Mouse (Mus musculus): Measurements from ENCODE around the gene Elmo2.

The Elmo2 gene

DNA sequence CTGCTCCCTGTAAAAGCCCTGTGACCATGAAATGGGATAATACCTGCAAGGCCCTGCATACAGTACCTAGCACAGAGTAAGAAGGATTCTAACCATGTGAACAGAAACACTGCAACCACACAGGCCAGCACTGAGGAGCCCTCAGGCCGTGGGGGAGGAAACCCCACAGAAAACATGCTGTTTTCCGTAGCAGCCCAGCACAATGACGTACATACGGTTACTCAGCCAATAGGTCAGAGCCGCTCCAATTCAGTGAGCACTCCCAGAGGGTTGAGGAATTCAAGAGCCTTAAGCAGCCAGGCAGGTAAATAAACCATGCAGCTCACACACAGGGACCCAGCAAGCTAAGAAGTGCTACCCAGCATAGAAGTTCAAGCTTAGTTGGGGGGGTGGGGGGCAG lies 2.4 kb downstream of the Elmo2 start:
- DNase-seq (ENCODE audit: low spot score in 2 of 2), result no peak

DNA sequence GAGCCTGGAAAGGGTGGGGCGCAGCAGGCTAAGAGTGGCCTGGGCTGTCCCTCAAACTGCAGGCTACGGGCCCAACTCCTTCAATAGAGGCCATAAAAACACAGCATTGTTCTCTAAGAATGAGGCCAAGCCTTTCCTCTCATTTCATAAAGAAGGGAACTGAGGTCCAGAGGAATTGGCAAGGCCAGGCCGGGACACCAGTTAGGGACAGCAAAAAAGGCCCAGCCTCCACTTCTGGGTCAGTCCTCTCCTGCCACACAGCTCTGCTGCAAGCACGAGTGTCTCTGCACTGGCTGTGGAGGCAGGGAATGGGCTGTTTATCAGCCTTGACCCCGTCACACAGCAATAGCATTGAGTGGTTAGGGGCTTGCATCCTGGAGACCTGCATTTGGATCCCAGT lies 2.8 kb downstream of the Elmo2 start:
- DNase-seq (ENCODE audit: low spot score in 2 of 2), result no peak

DNA sequence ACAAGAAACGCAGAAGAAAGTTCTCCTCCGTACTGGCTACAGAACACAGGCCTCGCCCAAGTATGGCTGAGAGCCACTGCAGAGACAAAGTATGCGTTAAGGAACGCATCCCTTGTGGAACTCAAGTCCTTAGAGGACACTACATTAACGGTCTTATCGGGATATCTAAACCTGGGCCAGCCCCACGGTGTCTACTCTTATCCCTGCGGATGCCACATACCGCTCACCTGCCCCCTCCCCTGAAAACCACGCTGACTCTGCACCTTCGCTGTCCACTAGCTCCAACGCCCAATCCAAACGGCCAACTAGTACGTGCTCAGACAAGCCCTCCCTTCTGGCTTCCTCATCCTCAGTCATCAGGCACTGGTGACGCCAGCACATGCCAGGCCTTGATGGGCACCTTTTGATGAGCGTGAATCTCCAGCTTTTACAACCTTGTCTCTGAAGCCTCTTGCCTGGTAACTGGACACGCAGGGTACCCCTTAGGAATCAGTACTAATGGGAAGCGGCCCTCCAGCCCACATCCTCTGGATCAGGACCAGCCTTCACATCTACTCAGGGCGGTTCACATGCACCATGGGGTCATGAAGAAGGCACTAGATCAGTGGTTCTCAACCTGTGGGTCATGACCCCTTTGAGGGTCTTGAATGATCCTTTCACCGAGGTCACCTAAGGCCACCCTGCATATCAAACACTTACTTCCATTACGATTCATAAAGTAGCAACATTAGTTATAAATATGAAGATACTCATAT lies 4.1 kb downstream of the Elmo2 start:
- no peak for DNase-seq (ENCODE audit: low spot score in 2 of 2)

DNA sequence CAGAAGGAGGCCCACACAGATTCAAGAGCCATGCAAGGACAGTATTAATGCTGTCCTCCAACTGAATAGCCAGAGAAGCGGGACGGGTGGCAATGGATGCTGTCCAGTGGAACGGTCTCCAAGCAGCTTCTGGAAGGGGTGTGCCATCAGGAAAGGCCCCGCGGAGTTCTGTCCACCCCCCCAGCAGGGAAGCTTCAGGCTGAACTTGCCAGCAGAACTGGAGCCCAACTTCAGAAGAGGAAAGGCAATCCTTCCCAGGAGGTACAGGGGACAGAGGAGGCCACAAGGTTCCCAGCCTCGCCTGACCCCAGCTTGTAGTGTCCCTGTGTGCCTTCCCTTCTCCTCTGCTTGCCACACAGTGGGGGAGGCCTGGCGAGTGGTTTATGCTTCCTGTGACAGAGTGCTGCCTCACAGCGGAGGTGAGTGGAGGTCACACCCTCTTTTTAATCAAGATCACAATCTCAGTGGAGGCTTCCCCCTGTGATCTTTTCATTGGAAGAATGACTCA lies 4.8 kb downstream of the Elmo2 start:
- no peak for DNase-seq (ENCODE audit: low spot score in 2 of 2)

DNA sequence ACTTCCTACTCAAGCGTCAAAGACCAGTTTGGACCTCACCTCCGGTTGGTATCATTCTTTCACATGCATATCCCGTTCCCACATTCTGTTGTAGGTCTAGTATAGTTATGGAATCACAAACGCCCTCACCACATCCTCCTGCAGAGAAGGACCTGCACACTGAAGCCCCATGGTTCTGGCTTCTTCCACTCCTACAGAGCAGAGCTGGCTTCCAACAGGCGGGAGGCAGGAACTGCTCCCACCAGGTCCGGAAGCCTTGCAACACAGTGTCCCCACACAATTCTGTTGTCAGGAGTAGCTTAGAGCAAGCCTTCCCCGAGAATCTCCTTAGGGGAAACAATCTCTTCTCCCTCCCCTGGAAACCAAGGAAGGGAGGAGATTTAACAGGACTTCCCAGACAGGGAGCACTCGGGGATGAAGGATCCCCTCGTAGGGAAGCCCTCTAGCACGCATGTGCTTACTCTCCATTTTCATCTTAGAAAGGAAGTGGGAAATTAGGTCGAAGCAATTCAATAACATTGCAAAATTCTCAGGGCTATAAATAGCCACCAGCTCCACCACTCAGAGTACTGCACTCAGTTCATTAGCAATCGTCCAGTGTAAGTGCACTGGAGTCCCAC lies 5.6 kb downstream of the Elmo2 start:
- peak in 1 of 2 experiments; percentile 75 for DNase-seq (ENCODE audit: low spot score in 2 of 2)

DNA sequence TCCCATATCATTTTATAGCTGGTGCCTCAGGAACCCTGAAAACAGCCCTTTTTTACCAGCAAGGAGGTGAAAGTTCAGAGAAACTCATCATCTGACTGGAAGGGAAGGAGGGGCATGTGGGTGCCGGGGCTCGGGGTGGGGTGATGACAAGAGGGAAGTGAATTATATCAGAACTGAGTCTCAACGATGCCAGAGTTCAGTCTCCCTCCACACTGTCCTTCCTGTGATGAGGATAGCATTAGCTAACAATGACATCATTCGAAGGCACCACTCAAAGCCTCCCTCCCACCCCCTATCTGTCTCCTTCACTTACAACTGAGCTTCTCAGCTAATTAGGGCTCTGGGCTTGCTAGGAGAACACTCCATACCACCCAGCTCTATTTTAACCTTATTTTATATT lies 6.8 kb downstream of the Elmo2 start:
- DNase-seq (ENCODE audit: low spot score in 2 of 2), result no peak

DNA sequence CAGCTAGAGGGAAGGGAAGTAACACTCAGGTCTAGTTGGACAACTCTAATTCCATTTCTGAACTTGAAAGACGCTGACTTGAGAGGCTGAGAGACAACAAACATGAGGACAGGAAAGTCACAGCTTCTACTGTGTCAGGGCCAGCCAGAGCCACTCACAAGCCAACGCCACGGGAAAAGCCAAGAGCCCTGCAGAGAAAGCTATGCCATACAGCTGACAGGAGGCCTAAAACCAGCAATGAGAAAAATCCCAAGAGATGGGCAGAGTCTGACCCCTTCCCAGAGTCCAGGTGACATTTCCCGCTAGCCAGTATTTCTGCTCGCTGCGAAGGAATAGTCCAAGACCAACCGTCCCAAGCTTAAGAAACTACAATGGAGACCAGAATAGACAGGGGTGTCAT lies 7.3 kb downstream of the Elmo2 start:
- no peak for DNase-seq (ENCODE audit: low spot score in 2 of 2)

DNA sequence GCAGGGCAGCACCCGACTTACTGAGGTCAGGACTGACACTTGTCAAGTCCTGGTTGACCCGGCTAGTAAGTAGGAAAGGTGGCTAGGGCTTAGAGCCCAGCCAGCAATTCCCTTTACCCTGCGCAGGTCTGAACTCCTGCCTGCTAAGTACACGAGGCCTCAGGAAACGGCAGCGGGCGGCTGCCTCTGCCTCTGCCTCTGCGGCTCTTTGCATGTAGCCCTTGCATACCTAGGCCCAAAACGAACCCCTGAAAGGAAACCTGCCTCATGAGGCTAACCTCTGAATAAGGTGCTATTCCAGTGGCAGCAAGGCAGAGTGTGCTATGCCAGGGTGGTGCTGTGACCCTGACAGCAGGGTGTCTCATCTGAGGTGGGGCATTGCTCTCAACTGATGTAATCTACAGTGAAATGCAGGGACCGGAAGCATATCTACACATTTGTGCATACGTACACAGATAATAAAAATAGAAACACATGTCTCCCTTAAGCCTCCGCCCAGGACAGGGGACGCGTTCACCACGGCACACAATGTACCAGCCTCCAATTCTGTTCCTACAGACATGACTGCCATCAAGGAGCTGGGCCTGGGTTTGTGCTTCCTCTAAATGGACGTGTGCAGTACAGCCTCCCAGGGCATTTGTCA lies 8.5 kb downstream of the Elmo2 start:
- DNase-seq (ENCODE audit: low spot score in 2 of 2), result no peak

DNA sequence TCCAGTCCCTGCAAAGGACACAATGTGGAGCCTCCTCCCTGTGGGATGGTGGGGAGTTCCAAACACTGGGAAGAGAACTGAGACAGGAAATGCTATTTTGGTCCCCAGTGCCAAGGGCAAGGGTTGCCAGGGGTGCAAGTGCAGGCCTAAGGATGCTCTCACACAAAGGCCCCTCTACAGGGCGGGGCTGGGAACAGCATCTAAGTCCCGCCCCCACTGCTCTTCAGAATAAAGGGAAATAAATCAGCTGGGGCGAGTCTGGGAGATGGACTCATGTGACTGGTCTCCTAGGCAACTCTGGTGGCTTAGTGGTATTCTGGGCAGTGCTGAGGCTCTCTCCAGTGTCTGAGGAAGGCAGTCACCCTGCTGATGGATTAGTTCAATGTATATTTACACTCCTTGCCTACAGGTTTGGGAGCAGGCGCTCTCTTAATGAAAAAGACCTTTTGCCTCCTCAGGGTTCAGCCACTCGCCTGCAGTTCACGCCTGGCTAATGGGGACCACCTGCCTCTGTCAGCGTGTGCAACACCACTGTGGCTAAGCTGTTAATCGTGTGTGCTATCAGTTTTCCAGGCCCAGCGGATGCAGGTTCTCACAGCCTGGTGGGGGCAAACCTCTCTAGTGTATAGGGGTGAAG lies 9.3 kb downstream of the Elmo2 start:
- peak; percentile 76 to 84 for DNase-seq (ENCODE audit: low spot score in 2 of 2)

DNA sequence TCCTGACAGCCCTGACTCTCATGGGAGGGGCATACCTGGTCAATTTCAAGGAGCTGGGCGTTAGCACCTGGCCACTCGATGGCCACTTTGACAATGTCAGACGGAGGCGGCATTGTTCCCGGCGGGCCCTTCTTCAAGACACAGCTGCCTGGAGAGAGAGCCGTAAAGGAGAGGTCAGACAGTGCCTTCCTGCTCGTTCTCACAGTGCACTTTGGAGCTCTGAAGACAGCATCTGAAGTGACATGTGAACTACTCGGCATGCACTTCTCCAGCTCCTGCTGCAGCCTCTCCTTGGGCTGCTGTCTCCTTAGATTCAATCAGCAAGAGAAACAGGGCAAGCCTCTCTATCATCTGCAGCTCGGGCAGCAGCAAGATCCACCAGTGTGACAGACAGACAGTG lies 10.1 kb downstream of the Elmo2 start:
- DNase-seq (ENCODE audit: low spot score in 2 of 2), result no peak

DNA sequence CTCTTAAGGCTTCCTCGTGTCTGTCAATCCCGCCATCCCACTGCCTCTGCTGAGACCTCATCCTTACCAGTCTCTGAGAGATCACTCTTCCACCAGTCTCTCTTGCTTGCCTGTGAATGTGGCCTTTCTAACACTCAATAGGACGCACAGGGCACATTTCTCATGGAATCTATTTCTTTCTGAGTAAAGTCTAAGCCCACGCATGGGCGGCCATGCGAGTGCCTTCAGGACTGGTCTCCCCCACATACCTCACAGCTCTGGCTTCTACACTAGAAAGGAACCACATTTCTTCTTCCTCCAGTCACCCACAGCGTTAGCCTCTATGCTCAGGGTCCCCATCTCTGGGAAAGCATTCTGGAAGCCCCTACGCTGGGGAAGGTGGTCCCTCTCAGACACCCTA lies 12.1 kb downstream of the Elmo2 start:
- DNase-seq (ENCODE audit: low spot score in 2 of 2), result no peak

DNA sequence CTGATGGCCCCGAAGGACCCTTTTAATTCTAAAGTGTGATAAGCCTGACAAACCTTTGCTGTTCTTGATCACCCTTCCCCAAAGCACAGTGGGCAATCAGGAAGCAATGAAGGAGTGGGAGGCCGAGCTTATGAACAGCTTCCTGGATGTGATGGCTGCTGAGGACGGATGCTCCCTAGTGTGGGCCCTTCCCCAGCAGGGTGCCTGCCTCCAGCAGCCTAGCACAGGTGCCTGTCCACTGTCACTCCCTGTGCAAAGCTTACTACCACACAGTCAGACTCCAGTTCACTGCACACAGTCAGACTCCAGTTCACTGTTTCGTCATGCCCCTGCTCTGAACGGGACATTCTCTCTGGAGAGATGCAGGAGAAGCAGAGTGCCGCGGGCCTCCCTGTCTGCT lies 13.9 kb downstream of the Elmo2 start:
- DNase-seq (ENCODE audit: low spot score in 2 of 2), result no peak

DNA sequence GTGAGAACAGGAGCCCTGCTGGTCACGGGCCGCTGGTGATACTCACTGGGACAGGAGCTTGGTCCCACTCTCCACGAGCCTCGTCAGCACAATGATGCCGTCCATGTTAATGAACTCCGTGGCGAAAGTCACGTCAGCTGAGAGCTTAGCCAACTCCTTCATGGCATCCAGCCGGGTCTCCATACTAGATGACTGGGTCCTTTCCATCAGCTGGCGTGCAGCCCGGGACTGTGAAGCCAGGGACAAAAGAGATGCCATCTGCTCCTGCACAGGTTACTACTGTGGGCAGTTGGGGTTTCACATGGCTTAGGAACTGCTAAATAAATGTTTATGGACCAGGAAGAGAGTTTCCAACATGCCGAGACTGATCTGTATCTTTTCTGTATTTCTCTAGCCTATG lies 14.7 kb downstream of the Elmo2 start:
- DNase-seq (ENCODE audit: low spot score in 2 of 2), result no peak

DNA sequence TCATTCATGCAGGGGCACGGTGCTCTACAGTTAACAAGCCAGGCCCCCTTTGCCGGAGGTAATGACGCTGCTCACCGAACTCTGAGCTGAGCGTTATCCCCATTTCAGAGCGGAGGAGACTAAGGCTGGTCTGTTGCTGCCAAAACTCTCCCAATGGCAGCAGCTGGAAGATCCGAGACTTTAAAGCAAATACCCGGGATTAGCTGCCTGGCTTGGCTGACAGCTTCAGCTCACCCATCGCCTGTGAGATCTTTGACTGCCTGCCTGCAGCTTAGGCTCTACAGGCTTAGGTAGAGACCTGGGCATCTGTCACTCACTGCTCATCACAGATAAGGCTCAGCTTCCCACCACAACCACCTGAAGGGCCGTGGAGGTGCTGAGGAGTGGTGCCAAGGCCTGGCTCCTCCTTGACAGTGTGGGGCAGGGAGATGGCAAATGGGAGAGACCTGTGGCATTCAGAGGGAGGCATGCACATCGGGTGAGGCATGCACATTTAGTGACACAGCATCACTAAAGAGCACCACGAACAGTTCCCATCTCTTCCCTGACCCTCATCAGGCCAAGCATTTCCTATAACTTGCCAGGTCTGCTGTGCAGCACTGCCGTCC lies 15.4 kb downstream of the Elmo2 start:
- no peak for DNase-seq (ENCODE audit: low spot score in 2 of 2)

DNA sequence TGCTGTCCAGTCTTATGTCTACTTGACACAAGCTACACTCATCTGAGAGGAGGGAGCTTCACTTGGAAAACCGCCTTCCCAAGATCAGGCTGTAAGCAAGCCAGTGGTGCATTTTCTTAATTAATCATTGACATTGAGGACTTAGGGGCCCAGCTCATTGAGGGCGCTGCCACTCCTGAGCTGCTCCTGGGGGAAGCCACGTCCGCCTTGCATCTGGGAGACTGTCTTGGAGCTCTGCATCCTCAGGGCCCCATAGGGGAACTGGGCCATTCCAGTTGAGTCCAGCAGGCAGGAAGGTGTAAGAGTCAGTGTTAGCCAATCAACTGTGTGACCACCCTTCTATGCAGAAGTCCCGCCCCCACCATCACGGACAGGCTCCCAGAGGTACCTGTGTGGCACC lies 18.5 kb downstream of the Elmo2 start:
- no peak for DNase-seq (ENCODE audit: low spot score in 2 of 2)

DNA sequence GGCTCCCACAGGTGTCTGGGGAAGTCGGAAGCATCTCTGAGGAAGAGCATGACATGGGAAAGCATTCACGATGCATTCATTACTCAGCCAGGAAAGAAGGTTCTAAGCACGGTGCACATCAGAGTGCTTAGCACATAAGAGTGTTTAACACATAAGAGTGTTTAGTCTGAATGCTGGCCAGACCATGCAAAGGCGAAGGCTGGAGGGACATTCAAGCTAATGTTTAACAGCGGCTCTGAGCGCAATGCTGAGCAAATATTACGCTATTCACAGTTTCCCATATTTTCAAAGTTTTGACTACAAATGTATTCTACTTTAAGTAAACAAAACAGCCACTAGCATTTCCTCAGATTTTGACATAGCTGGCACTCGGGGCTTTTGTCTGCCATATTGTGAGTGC lies 20.8 kb downstream of the Elmo2 start:
- no peak for DNase-seq (ENCODE audit: low spot score in 2 of 2)

DNA sequence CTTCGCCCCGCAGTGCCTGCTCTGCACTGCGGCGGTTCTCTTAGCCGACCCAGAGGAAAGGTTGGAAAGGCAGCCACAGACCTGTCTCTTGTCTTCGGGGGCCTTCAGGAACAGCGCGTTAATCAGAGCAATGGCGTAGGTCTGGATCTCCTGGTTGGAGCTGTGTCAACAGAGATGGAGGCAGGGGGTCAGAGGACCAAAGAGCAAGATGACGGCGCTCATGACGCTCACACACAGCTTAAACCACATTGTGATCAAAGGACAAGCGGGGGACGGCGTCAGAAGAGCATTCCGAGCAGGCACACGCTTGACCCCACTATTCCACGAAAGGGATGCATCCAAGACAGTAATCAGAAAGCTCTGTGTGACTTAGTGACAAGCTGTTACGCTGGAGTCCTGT lies 21.5 kb downstream of the Elmo2 start:
- no peak for DNase-seq (ENCODE audit: low spot score in 2 of 2)

DNA sequence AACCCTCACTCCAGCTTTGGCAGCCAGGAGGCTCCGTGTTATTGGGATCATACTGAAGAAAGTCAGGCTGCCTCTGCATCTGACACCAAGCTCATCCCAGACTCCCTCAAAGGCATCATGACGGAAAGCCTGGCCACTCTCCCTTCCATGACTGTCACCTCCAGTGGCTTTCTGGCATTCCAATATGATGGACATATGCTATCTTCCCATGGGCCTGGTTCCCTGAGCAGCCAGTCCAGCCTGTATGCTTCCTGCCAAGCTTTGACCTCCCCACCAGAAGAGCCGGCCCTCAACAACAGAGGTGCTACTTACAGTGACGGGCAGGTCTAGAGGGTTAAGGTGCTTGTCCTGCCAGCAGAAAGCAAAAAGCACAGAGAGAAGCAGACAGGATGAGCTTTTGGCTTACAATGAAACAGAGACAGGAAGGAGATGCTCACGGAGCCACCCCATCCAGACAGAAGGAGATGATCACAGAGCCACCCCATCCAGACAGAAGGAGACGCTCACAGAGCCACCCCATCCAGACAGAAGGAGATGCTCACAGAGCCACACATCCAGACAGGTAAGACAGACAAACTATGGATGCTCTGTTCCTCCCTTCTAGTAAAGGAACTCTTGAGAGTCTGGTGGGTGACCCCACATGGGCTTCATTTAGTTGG lies 22.8 kb downstream of the Elmo2 start:
- DNase-seq (ENCODE audit: low spot score in 2 of 2), result no peak

DNA sequence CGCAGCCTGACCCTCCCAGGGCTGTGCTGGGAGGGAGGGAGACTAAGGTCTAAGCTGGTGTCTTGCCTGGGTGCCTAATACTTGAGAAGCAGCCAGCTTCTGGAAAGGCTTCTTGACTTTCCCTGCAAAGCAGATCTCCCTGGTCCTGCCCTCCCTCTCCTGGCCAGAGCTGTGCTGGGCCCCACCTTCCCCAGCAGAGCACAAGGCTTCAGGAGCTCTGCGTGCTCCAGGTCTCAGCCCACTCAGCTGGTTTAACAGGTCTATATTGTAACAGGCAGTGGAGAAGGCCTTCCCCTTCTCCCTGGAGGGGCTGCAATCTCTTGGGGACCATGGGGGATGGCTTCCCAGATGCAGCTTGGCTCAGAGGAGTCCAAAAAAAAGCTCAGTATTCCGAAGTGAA lies 24.9 kb downstream of the Elmo2 start:
- DNase-seq (ENCODE audit: low spot score in 2 of 2), result no peak

DNA sequence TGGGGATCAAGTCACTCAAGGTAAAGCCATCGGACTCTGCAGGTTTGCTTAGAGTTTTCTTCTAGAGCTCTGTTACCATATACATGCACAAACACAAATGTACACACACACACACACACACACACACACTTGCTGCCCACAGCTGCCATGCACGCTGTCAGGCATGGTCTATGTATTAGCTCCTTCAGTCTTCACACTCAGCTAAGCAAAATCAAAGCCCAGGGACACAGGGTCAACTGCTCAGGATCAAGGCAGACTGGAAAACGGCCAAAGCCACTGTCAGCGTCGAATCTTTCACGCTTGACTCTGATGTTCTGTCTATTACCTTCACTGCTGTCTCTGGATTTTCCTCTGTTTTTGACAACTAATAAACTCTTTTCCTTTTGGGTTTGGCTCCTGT lies 25.4 kb downstream of the Elmo2 start:
- no peak for DNase-seq (ENCODE audit: low spot score in 2 of 2)

DNA sequence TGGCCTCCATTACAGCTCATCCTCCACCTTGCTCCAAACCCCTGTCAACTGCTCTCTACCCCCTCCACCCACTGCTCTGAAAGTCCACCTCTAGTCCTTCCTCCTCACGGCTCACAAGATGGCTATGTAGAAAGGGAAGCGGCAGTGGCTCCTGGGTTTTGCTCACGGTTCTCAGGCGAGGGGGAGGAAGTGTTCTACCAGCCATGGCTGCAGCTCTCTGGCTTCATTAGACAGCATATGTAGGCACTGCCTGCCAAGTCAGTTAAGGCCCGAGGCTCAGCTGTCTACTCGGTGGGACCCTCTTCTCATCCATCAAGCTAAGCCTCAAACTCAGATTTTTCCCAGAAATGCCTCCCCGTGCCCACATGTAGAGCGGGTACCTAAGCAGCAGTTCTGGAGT lies 25.9 kb downstream of the Elmo2 start:
- DNase-seq (ENCODE audit: low spot score in 2 of 2), result peak in 1 of 2 experiments; percentile 32

DNA sequence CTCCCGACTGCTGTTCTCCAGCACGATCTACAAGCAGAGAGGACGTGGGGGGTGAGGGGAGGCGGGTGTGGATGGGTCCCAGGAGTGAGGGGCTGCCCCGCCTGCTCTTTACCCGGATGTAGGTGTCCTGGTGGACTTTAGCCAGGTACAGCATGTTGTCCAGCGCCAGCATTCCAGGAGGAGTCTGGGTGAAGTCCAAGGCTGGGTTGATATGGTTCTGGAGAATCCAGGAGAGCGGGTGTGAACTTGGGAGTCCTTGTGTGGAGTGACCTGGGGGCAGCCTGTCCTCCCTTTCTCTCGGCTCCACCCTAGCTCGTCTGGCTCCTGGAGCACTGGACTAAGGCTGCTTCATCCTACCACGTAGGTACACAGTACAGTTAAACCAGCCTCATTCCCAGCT lies 28.9 kb downstream of the Elmo2 start:
- DNase-seq (ENCODE audit: low spot score in 2 of 2), result no peak
